Mouse (Mus musculus) limb, embryonic 14.5 days (tissue): ENCODE data around the gene Gm20518. TPM values are rescaled to one million over a fixed set of nuclear protein-coding genes. Genes with fewer than 3 reads are reported as not detected.

Source experiments
- ATAC-seq: fragments of 200-750 bp; cut with Nextera tagmentation; 2 replicates; pipeline ENCODE4 v1.8.0; 2017; ENCODE audit warnings: low read depth, moderate number of reproducible peaks, moderate TSS enrichment; ENCODE audit not compliant: low FRiP score
- DNase-seq: peaks from one replicate; pipeline ENCODE4 v3.0.0-alpha.2; 2015; ENCODE audit warnings: low spot score
- H3K27ac ChIP-seq: fragments of 300-500 bp; sonication (generic); replicated peaks from 2 replicates; pipeline ENCODE4 v1.5.1; 2014; ENCODE audit warnings: low read depth, mild to moderate bottlenecking, low read length, moderate library complexity, mixed read lengths
- H3K27me3 ChIP-seq: fragments of 300-500 bp; sonication (generic); 2 replicates; pipeline ENCODE4 v1.6.1; 2014; ENCODE audit warnings: low read length, mixed read lengths; ENCODE audit not compliant: control insufficient read depth, insufficient read depth
- H3K36me3 ChIP-seq: fragments of 300-500 bp; sonication (generic); 2 replicates; pipeline ENCODE4 v1.6.1; 2014; ENCODE audit warnings: mild to moderate bottlenecking, low read length, moderate library complexity, mixed read lengths; ENCODE audit not compliant: control insufficient read depth, insufficient read depth
- H3K4me1 ChIP-seq: fragments of 300-500 bp; sonication (generic); 2 replicates; pipeline ENCODE4 v1.6.1; 2014; ENCODE audit warnings: antibody characterized with exemption, low read length, mixed read lengths; ENCODE audit not compliant: control insufficient read depth, insufficient read depth
- H3K4me2 ChIP-seq: fragments of 300-500 bp; sonication (generic); replicated peaks from 2 replicates; pipeline ENCODE4 v1.6.1; 2014; ENCODE audit warnings: low read depth, mild to moderate bottlenecking, low read length, moderate library complexity; ENCODE audit not compliant: severe bottlenecking
- H3K4me3 ChIP-seq: fragments of 300-500 bp; sonication (generic); replicated peaks from 2 replicates; pipeline ENCODE4 v1.5.1; 2014; ENCODE audit warnings: low read length
- H3K9ac ChIP-seq: fragments of 300-500 bp; sonication (generic); 2 replicates; pipeline ENCODE4 v1.6.1; 2014; ENCODE audit warnings: mild to moderate bottlenecking, low read depth, low read length, moderate library complexity; ENCODE audit not compliant: severe bottlenecking
- H3K9me3 ChIP-seq: fragments of 300-500 bp; sonication (generic); 2 replicates; pipeline ENCODE4 v1.6.1; 2016; ENCODE audit warnings: low read length; ENCODE audit not compliant: control insufficient read depth
- POLR2A ChIP-seq: fragments of 200-500 bp; IDR thresholded peaks from 2 replicates; pipeline ENCODE4 v1.8.0; 2012; ENCODE audit warnings: inconsistent platforms, mild to moderate bottlenecking, moderate library complexity, borderline replicate concordance; ENCODE audit not compliant: insufficient read depth, insufficient read length; ENCODE audit errors: extremely low read depth
- WGBS: fragments of 180-500 bp; shearing (Covaris S2); extraction: QIAGEN DNeasy Blood & Tissue Kit; methylation state at CpG from one replicate; pipeline ENCODE4 v1.1.7; 2014; 5-methylcytosine and 5-hydroxymethylcytosine counted together
- polyA plus RNA-seq, 2 experiments: library from polyadenylated mRNA; depleted of rRNA in 1 of 2; stranded (reverse) in 1 of 2; unstranded in 1 of 2; fragments of >200 nt; fragmentation: Nextera tagmentation in 1 of 2; extraction: Ambion mirVana in 1 of 2; gene quantifications; 2 replicates each; pipeline versions ENCODE4 v1.2.1 to v1.2.3; 2012 to 2014

Gene Gm20518
- polyA plus RNA-seq, 2 experiments: 0.22 to 2.1 TPM

DNA sequence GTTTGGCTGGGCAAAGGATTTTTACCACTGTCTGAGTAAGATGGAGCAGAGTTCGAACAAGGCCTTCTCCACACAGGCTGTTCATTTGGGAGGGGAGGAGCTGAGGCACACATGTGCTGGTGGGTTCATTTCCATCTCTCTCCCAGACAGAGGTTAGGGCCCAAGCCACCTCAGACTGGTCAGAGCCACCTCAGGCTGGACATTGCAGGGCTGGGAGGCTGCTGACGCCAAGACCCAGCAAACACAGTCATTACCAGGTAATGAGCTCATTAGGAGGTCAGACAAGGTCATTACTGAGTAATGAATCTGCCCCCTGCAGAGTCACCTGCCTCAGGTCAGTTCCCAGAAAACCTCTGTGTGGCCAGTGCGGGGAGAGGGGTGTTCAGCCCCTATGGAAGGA, 62.6 kb downstream of the Gm20518 start:
- 19% methylated on average over 3 of the region's 3 CpGs for WGBS
- no peak for TF ChIP-seq POLR2A
- Histone ChIP-seq H3K36me3 (no peaks in the 10 kb centered on the region), H3K9me3 (no peaks in the 10 kb centered on the region), H3K9ac (no peak overlapping the region), H3K4me3 (no peak overlapping the region), H3K4me2 (no peak overlapping the region), H3K27ac (no peak overlapping the region), H3K4me1 (peaks cover 7% of the 10 kb centered on the region), H3K27me3 (0 out of 2 replicates have a peak, but pooled peaks cover 9% of the 10 kb centered on the region)
- ATAC-seq (no peak), DNase-seq (no peak)

GRCm38 (mm10) chr16:17828229-17828628, 63.2 kb downstream of the Gm20518 start:
- H3K4me1 ChIP-seq: peaks cover 6% of the 10 kb centered on the region
- H3K27ac ChIP-seq: no peak overlapping the region
- 0 out of 2 replicates have a peak, but pooled peaks cover 7% of the 10 kb centered on the region for H3K27me3 ChIP-seq
- WGBS: 83% methylated on average over 2 of the region's 2 CpGs
- H3K9ac ChIP-seq: no peak overlapping the region
- no peaks in the 10 kb centered on the region for H3K36me3 ChIP-seq
- no peak overlapping the region for H3K4me3 ChIP-seq
- H3K9me3 ChIP-seq: no peaks in the 10 kb centered on the region
- no peak for TF ChIP-seq POLR2A
- ATAC-seq (no peak), DNase-seq (no peak)
- H3K4me2 ChIP-seq: no peak overlapping the region

DNA sequence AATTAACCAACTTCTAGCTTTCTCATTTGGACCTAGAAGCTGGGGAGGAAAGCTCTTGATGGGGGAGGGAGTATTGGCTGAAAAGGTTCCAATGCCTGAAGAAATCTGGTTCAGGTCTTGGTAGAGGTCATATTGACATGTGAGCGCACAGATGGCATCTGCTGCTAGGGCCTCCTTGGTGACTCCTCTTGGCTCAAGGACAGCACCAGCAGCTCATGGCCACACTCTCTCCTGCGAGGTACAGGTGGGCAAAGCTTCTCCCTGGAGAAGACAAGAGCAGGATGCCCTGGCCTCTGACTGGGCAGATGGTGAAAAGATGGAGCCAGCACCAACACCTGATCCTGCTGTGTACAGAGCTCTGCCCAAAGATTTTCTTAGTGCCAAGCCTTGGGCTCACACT, 65.0 kb downstream of the Gm20518 start:
- no peaks in the 10 kb centered on the region for H3K4me1 ChIP-seq
- H3K9ac ChIP-seq: no peak overlapping the region
- no peak overlapping the region for H3K4me3 ChIP-seq
- DNase-seq (no peak), ATAC-seq (no peak)
- H3K36me3 ChIP-seq: no peaks in the 10 kb centered on the region
- H3K27me3 ChIP-seq: no peaks in the 10 kb centered on the region
- 86% methylated on average over 2 of the region's 2 CpGs for WGBS
- H3K9me3 ChIP-seq: no peaks in the 10 kb centered on the region
- no peak overlapping the region for H3K27ac ChIP-seq
- H3K4me2 ChIP-seq: no peak overlapping the region
- no peak for TF ChIP-seq POLR2A

DNA sequence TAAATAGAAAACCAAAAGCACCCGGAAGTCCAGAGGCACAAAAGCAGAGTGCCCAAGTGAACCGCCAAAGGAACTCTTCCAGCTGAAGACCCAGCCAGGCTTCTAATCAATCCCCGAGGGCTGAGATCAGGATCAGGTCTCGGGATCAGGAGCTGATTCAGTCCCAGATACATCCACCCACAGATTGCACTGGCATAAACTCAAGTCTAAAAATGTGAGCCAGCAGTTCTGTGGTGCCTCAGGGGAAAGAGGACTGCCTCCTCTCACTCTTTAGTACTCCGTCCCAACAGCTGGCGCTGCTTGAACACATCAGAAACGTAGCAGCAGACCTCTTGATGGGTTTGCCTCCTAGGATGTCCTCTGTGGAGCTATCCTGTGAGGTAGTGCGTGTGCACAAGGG, 74.9 kb downstream of the Gm20518 start:
- no peak overlapping the region for H3K27ac ChIP-seq
- 72% methylated on average over 8 of the region's 8 CpGs for WGBS
- H3K27me3 ChIP-seq: no peaks in the 10 kb centered on the region
- H3K9ac ChIP-seq: peak overlapping the region; percentile 74; the same call in 1 of the 2 replicates
- peaks cover 8% of the 10 kb centered on the region for H3K4me1 ChIP-seq
- no peak overlapping the region for H3K4me2 ChIP-seq
- no peak for TF ChIP-seq POLR2A
- no peaks in the 10 kb centered on the region for H3K9me3 ChIP-seq
- no peak overlapping the region for H3K4me3 ChIP-seq
- no peaks in the 10 kb centered on the region for H3K36me3 ChIP-seq
- ATAC-seq (no peak), DNase-seq (no peak)

DNA sequence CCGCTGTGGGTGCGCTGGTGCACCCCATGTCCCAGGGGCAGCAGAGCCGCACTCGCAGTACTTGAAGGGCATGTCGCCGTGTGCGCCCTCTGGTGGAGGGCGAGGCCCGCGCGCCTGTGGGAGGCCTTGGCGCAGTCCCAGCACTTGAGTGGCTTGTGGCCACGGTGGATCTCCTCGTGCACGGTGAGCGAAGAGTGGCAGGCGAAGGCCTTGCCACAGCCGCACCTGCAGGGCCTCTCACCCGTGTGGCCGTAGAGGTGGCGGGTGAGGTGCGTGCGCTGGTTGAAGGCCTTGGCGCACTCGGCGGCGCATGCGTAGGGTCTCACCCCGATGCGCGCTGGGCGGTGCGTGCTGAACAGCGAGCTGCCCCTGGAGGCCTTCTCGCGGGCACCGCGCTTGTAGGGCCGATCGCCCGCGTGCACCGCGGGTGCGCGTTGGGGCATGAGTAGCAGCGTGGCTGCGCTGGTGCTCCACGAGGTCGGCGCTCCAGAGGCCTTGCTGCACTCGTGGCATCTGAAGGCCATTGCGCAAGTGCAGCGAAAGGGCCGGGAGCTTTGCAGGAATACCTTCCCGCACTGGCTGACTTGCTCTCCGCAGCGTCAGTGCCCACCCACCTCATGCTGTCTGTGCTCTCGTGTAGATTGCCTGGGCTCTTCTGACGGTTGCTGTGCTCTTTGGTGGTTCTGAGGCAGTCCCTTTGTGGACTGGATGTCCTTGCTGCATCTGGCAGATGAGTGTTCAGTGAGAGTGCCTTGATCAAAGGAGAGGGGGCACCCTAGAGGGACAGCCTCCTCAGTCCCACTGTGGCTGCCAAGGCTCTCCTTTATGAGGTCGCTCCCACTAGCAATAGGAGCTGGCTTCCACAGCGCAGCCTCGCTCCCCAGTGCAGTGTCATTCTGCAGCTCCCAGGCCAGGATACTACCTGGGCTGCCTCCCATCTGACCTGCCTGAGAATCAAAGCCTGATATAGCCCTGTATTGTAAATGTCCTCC, 75.8 kb downstream of the Gm20518 start:
- H3K4me1 ChIP-seq: peaks cover 12% of the 10 kb centered on the region
- ATAC-seq (peak; percentile 86), DNase-seq (peak; percentile 71)
- 2% methylated on average over 59 of the region's 63 CpGs for WGBS
- no peaks in the 10 kb centered on the region for H3K27me3 ChIP-seq
- H3K9ac ChIP-seq: peak overlapping the region; percentile 74
- H3K4me2 ChIP-seq: peak overlapping the region; percentile 77
- H3K9me3 ChIP-seq: no peaks in the 10 kb centered on the region
- peak overlapping the region; percentile 69 for H3K27ac ChIP-seq
- TF ChIP-seq POLR2A: no peak; the same call in 1 of the 2 replicates
- peak overlapping the region; percentile 51 for H3K4me3 ChIP-seq
- H3K36me3 ChIP-seq: no peaks in the 10 kb centered on the region
